Mouse (Mus musculus) c-Kit-negative CD71-positive TER-119-positive erythroid progenitor cells, embryonic 14.5 days (primary cell): ENCODE data around the gene Syt5.

Experiments
- DNase-seq: peaks from one replicate; pipeline ENCODE4 v3.0.0-alpha.2; 2013; ENCODE audit warnings: low read depth, low spot score

Syt5 gene

GRCm38 (mm10) chr7:4523205-4524130, 23.9 kb downstream of the Syt5 start:
- no peak for DNase-seq

GRCm38 (mm10) chr7:4522292-4522691, 25.0 kb downstream of the Syt5 start:
- DNase-seq: no peak

- DNase-seq: no peak
These were observed 25.9 kb downstream of the Syt5 start for GRCm38 (mm10) chr7:4521231-4522003.

- DNase-seq: no peak
These were observed 28.9 kb downstream of the Syt5 start for GRCm38 (mm10) chr7:4518487-4518886.

- DNase-seq: no peak
These were observed 30.9 kb downstream of the Syt5 start, which contains the start of gene Tnnt1 for GRCm38 (mm10) chr7:4516332-4517050. TSS of gene Tnnt1 (minus strand) at chr7:4516382.

- no peak for DNase-seq
These were observed 31.5 kb downstream of the Syt5 start for GRCm38 (mm10) chr7:4515853-4516252.

GRCm38 (mm10) chr7:4513829-4514712, 33.3 kb downstream of the Syt5 start:
- no peak for DNase-seq

- peak; percentile 42 for DNase-seq
These were observed 34.1 kb downstream of the Syt5 start for GRCm38 (mm10) chr7:4513236-4513635.

GRCm38 (mm10) chr7:4511489-4512224, 35.7 kb downstream of the Syt5 start:
- no peak for DNase-seq

GRCm38 (mm10) chr7:4509863-4510608, 37.3 kb downstream of the Syt5 start:
- peak; percentile 54 for DNase-seq

GRCm38 (mm10) chr7:4508739-4509116, 38.6 kb downstream of the Syt5 start:
- DNase-seq: no peak

GRCm38 (mm10) chr7:4508062-4508738, 39.1 kb downstream of the Syt5 start:
- DNase-seq: no peak

GRCm38 (mm10) chr7:4507220-4507619, 40.1 kb downstream of the Syt5 start:
- DNase-seq: no peak

- no peak for DNase-seq
These were observed 42.5 kb downstream of the Syt5 start for GRCm38 (mm10) chr7:4504646-4505435.

GRCm38 (mm10) chr7:4503858-4504257, 43.5 kb downstream of the Syt5 start:
- no peak for DNase-seq

- no peak for DNase-seq
These were observed 44.2 kb downstream of the Syt5 start for GRCm38 (mm10) chr7:4503100-4503499.

GRCm38 (mm10) chr7:4502421-4503090, 44.8 kb downstream of the Syt5 start:
- DNase-seq: peak; percentile 61
